Mouse (Mus musculus) MEL-GATA-1-ER (cell line): Measurements from ENCODE around the gene Tgfbi.

Experiments used
- DNase-seq: peaks from one replicate; pipeline ENCODE4 v3.0.0-alpha.2; 2012; ENCODE audit warnings: low read depth; ENCODE audit errors: extremely low read depth

The Tgfbi gene

GRCm38 (mm10) chr13:56634139-56634615 is 24.9 kb downstream of the Tgfbi start:
- no peak for DNase-seq

- DNase-seq: no peak
These were observed 25.6 kb downstream of the Tgfbi start for GRCm38 (mm10) chr13:56634920-56635319.

GRCm38 (mm10) chr13:56637027-56637426 is 27.7 kb downstream of the Tgfbi start:
- DNase-seq: no peak

- no peak for DNase-seq
These were observed 32.4 kb downstream of the Tgfbi start for GRCm38 (mm10) chr13:56641746-56642145.

GRCm38 (mm10) chr13:56644031-56644430 is 34.7 kb downstream of the Tgfbi start:
- no peak for DNase-seq

- DNase-seq: no peak
These were observed 36.4 kb downstream of the Tgfbi start for GRCm38 (mm10) chr13:56645744-56646143.

GRCm38 (mm10) chr13:56647597-56648405 is 38.5 kb downstream of the Tgfbi start:
- DNase-seq: no peak

GRCm38 (mm10) chr13:56650020-56650419 is 40.7 kb downstream of the Tgfbi start:
- DNase-seq: no peak

- no peak for DNase-seq
These were observed 43.1 kb downstream of the Tgfbi start for GRCm38 (mm10) chr13:56652381-56652780.

- no peak for DNase-seq
These were observed 44.9 kb downstream of the Tgfbi start for GRCm38 (mm10) chr13:56654176-56654575.

- DNase-seq: no peak
These were observed 48.7 kb downstream of the Tgfbi start for GRCm38 (mm10) chr13:56657946-56658512.

GRCm38 (mm10) chr13:56658931-56659330 is 49.6 kb downstream of the Tgfbi start:
- DNase-seq: no peak

- no peak for DNase-seq
These were observed 52.7 kb downstream of the Tgfbi start for GRCm38 (mm10) chr13:56661914-56662621.

GRCm38 (mm10) chr13:56664256-56665170 is 55.2 kb downstream of the Tgfbi start:
- no peak for DNase-seq

GRCm38 (mm10) chr13:56671206-56671605 is 61.9 kb downstream of the Tgfbi start:
- DNase-seq: no peak

GRCm38 (mm10) chr13:56677731-56678130 is 68.4 kb downstream of the Tgfbi start:
- DNase-seq: no peak

GRCm38 (mm10) chr13:56678188-56678787 is 69.0 kb downstream of the Tgfbi start:
- no peak for DNase-seq

- no peak for DNase-seq
These were observed 69.6 kb downstream of the Tgfbi start for GRCm38 (mm10) chr13:56678826-56679504.

GRCm38 (mm10) chr13:56681924-56682323 is 72.6 kb downstream of the Tgfbi start:
- DNase-seq: no peak

- DNase-seq: no peak
These were observed 73.0 kb downstream of the Tgfbi start for GRCm38 (mm10) chr13:56682326-56682725.
